Mouse (Mus musculus): ENCODE measurements around the gene Ikbkg. TPM values are rescaled to one million over a fixed set of nuclear protein-coding genes. Genes with fewer than 3 reads are reported as not detected.

Ikbkg gene
- total and polyA plus RNA-seq, 3 experiments = 20.5 to 40.6 (median 26.4) TPM

DNA sequence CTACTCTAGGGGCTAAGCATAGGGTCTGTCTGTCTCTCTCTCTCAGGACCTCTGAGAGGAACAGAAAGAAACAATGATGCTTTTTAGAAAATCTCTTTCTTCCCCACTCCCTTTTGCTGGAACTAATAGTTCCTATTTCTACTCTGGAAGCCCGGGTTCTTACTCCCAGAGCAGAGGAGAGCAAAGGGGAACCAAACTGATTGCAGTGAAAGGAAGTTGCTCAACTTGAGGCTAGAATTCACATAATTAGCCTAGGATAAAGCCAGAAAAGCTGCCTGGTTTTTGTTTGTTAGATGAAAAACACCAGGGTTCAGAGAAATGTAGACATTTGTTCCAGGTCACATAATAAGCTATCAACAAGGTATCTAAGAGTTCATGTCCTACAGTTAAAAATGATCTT, 33.2 kb downstream of the Ikbkg start:
- Histone ChIP-seq H3K79me2 (replicated peaks; ENCODE audit: control insufficient read depth, extremely low read depth, insufficient read depth, poor library complexity, severe bottlenecking) (peaks cover 18% of the 10 kb centered on the region; the same call in 1 of the 2 replicates), H3K9me3 (replicated peaks; ENCODE audit: low read length) (no peaks in the 10 kb centered on the region), H3K27me3 (replicated peaks) (no peaks in the 10 kb centered on the region), H3K4me3 (replicated peaks in 1 of 3; ENCODE audit: low read depth in 2 of 3, low read length in 2 of 3, poor library complexity in 1 of 3) (no peak overlapping the region), H3K4me2 (ENCODE audit: insufficient read depth, low read depth, poor library complexity, severe bottlenecking) (no peak overlapping the region), H3K9ac (ENCODE audit: insufficient read depth, low read depth) (no peak overlapping the region), H3K36me3 (replicated peaks in 1 of 2; ENCODE audit: control insufficient read depth in 1 of 2, insufficient read depth in 1 of 2, low read length in 1 of 2) (peaks cover 0 to 30% of the 10 kb centered on the region in 2 experiments), H3K4me1 (ENCODE audit: control insufficient read depth in 1 of 2, insufficient read depth in 2 of 2) (peaks cover 0 to 52% of the 10 kb centered on the region in 2 experiments; a peak in 3 of 4 replicates), H3K27ac (ENCODE audit: insufficient read depth, low read depth) (no peak overlapping the region)
- TF ChIP-seq TBP (conservative IDR thresholded peaks at IDR 0.05; ENCODE audit: low read depth, low read length) (no peak), POLR2A (IDR thresholded peaks at IDR 0.05; ENCODE audit: low read depth, low read length) (no peak), SMC3 (IDR thresholded peaks at IDR 0.05; ENCODE audit: low read depth, low read length) (no peak), NELFE (IDR thresholded peaks at IDR 0.05; ENCODE audit: low read depth, low read length) (no peak), EP300 (IDR thresholded peaks at IDR 0.05; ENCODE audit: low read length) (no peak), ETS1 (conservative IDR thresholded peaks at IDR 0.05; ENCODE audit: low read depth, low read length) (no peak), BHLHE40 (IDR thresholded peaks at IDR 0.05; ENCODE audit: low read depth, low read length) (no peak)
- in situ Hi-C loops (cut with MboI; ENCODE audit: low pct_ligation_motif_present, low pct_unique_long_range_greater_than_20kb, low sequenced_read_pairs) (no loop called here), dilution Hi-C loops (cut with MboI; ENCODE audit: extremely low pct_ligation_motif_present, extremely low pct_unique_long_range_greater_than_20kb, low sequenced_read_pairs) (no loop called here)
- DNase-seq (ENCODE audit: extremely low read depth) = no peak

DNA sequence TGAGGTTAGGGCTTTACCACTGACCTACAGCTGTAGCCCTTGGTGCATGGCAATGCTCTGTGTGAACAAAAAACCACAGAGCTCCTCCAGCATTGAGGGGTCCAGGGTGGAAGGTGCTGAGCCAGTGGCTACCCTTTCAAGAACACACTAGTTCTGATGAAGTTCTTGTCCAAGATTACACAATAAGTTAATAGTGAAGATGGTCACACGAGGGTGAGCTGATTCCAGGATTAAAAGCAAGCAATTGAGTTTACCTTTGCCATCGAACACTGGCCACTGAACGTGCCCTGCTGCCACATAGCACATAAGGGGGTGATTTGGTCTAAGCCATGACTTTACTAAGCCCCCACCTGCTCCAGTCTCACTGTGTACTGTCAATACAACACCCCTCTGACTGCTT, 34.0 kb downstream of the Ikbkg start:
- no peak for DNase-seq (ENCODE audit: extremely low read depth)
- peaks cover 0 to 52% of the 10 kb centered on the region in 2 experiments; a peak in 3 of 4 replicates for H3K4me1 ChIP-seq (ENCODE audit: control insufficient read depth in 1 of 2, insufficient read depth in 2 of 2)
- in situ Hi-C loops (cut with MboI; ENCODE audit: low pct_ligation_motif_present, low pct_unique_long_range_greater_than_20kb, low sequenced_read_pairs) (no loop called here), dilution Hi-C loops (cut with MboI; ENCODE audit: extremely low pct_ligation_motif_present, extremely low pct_unique_long_range_greater_than_20kb, low sequenced_read_pairs) (no loop called here)
- H3K27me3 ChIP-seq (replicated peaks) = no peaks in the 10 kb centered on the region
- no peak overlapping the region for H3K4me2 ChIP-seq (ENCODE audit: insufficient read depth, low read depth, poor library complexity, severe bottlenecking)
- H3K9me3 ChIP-seq (replicated peaks; ENCODE audit: low read length) = no peaks in the 10 kb centered on the region
- H3K36me3 ChIP-seq (replicated peaks in 1 of 2; ENCODE audit: control insufficient read depth in 1 of 2, insufficient read depth in 1 of 2, low read length in 1 of 2) = peaks cover 2 to 38% of the 10 kb centered on the region in 2 experiments
- no peak overlapping the region for H3K9ac ChIP-seq (ENCODE audit: insufficient read depth, low read depth)
- no peak overlapping the region for H3K4me3 ChIP-seq (replicated peaks in 1 of 3; ENCODE audit: low read depth in 2 of 3, low read length in 2 of 3, poor library complexity in 1 of 3)
- TF ChIP-seq ETS1 (conservative IDR thresholded peaks at IDR 0.05; ENCODE audit: low read depth, low read length) (no peak), BHLHE40 (IDR thresholded peaks at IDR 0.05; ENCODE audit: low read depth, low read length) (no peak), USF1 (IDR thresholded peaks at IDR 0.05; ENCODE audit: low read depth, low read length) (no peak), TBP (conservative IDR thresholded peaks at IDR 0.05; ENCODE audit: low read depth, low read length) (no peak), SIN3A (IDR thresholded peaks at IDR 0.05; ENCODE audit: low read length) (no peak), PAX5 (IDR thresholded peaks at IDR 0.05; ENCODE audit: low read length) (no peak), HCFC1 (IDR thresholded peaks at IDR 0.05; ENCODE audit: low read depth, low read length) (no peak), ZKSCAN1 (IDR thresholded peaks at IDR 0.05; ENCODE audit: borderline replicate concordance, low read depth, low read length) (no peak), IRF4 (IDR thresholded peaks at IDR 0.05; ENCODE audit: low read depth, low read length) (no peak), MAX (IDR thresholded peaks at IDR 0.05; ENCODE audit: low read length) (no peak), NRF1 (IDR thresholded peaks at IDR 0.05; ENCODE audit: low read depth, low read length) (no peak), GABPA (IDR thresholded peaks at IDR 0.05; ENCODE audit: insufficient replicate concordance, low read depth, low read length) (no peak), CHD1 (IDR thresholded peaks at IDR 0.05; ENCODE audit: low read depth, low read length) (no peak), POLR2A (IDR thresholded peaks at IDR 0.05; ENCODE audit: low read depth, low read length) (no peak), MXI1 (IDR thresholded peaks at IDR 0.05; ENCODE audit: low read depth, low read length) (no peak), E2F4 (IDR thresholded peaks at IDR 0.05; ENCODE audit: insufficient replicate concordance, low read depth, low read length) (no peak), ZMIZ1 (IDR thresholded peaks at IDR 0.05; ENCODE audit: low read depth, low read length) (no peak), MEF2A (IDR thresholded peaks at IDR 0.05; ENCODE audit: borderline replicate concordance, low read depth, low read length) (no peak)
- no peak overlapping the region for H3K27ac ChIP-seq (ENCODE audit: insufficient read depth, low read depth)
- H3K79me2 ChIP-seq (replicated peaks; ENCODE audit: control insufficient read depth, extremely low read depth, insufficient read depth, poor library complexity, severe bottlenecking) = peaks cover 20% of the 10 kb centered on the region; the same call in 1 of the 2 replicates
